Mouse (Mus musculus) embryonic facial prominence, embryonic 11.5 days (tissue): ENCODE measurements around the gene Ugt1a8. TPM values are rescaled to one million over a fixed set of nuclear protein-coding genes. Genes with fewer than 3 reads are reported as not detected.

Experiments
- ATAC-seq: fragments of 200-750 bp; cut with Nextera tagmentation; replicated peaks from 2 replicates; pipeline ENCODE4 v1.8.0; 2017; ENCODE audit warnings: low read depth; ENCODE audit not compliant: insufficient number of reproducible peaks, low FRiP score, low TSS enrichment
- DNase-seq: peaks from one replicate; pipeline ENCODE4 v3.0.0-alpha.2; 2015; ENCODE audit warnings: low spot score
- H3K27ac ChIP-seq: fragments of 300-500 bp; sonication (generic); replicated peaks from 2 replicates; pipeline ENCODE4 v1.5.1; 2014; ENCODE audit warnings: mild to moderate bottlenecking, low read depth, low read length, control low read depth
- H3K27me3 ChIP-seq: fragments of 300-500 bp; sonication (generic); 2 replicates; pipeline ENCODE4 v1.6.1; 2014; ENCODE audit warnings: mild to moderate bottlenecking, low read length, moderate library complexity, mixed read lengths; ENCODE audit not compliant: control insufficient read depth, insufficient read depth
- H3K36me3 ChIP-seq: fragments of 300-500 bp; sonication (generic); replicated peaks from 2 replicates; pipeline ENCODE4 v1.6.1; 2014; ENCODE audit warnings: low read depth, mild to moderate bottlenecking, low read length, moderate library complexity, mixed read lengths; ENCODE audit not compliant: control insufficient read depth, insufficient read depth
- H3K4me1 ChIP-seq: fragments of 300-500 bp; sonication (generic); 2 replicates; pipeline ENCODE4 v1.6.1; 2014; ENCODE audit warnings: low read length, mixed read lengths; ENCODE audit not compliant: control insufficient read depth, insufficient read depth
- H3K4me2 ChIP-seq: fragments of 300-500 bp; sonication (generic); 2 replicates; pipeline ENCODE4 v1.6.1; 2014; ENCODE audit warnings: low read depth, mild to moderate bottlenecking, control low read depth, low read length, moderate library complexity
- H3K4me3 ChIP-seq: fragments of 300-500 bp; sonication (generic); 2 replicates; pipeline ENCODE4 v1.5.1; 2014; ENCODE audit warnings: low read depth, low read length, control low read depth
- H3K9ac ChIP-seq: fragments of 300-500 bp; sonication (generic); replicated peaks from 2 replicates; pipeline ENCODE4 v1.6.1; 2014; ENCODE audit warnings: mild to moderate bottlenecking, control low read depth, low read length
- H3K9me3 ChIP-seq: fragments of 300-500 bp; sonication (generic); replicated peaks from 2 replicates; pipeline ENCODE4 v1.6.1; 2016; ENCODE audit warnings: mild to moderate bottlenecking, low read length, inconsistent platforms, mixed read lengths; ENCODE audit not compliant: control insufficient read depth
- WGBS: fragments of 180-500 bp; shearing (Covaris S2); extraction: QIAGEN DNeasy Blood & Tissue Kit; methylation state at CpG from one replicate; pipeline ENCODE4 v1.1.7; 2014; 5-methylcytosine and 5-hydroxymethylcytosine counted together
- polyA plus RNA-seq: library from polyadenylated mRNA; unstranded; fragments of >200 nt; fragmentation: Nextera tagmentation; extraction: Ambion mirVana; gene quantifications from 2 replicates; pipeline ENCODE4 v1.2.1, GENCODE M21; 2014

Gene Ugt1a8
- polyA plus RNA-seq, 1 experiment from 2014 or later: not detected

GRCm38 (mm10) chr1:88214462-88214952 lies 126.9 kb downstream of the Ugt1a8 start:
- WGBS: 76% methylated on average over 2 of the region's 2 CpGs
- ATAC-seq (no peak), DNase-seq (no peak)
- Histone ChIP-seq H3K4me3 (no peak overlapping the region), H3K27me3 (no peaks in the 10 kb centered on the region), H3K4me1 (no peaks in the 10 kb centered on the region), H3K27ac (no peak overlapping the region), H3K9ac (no peak overlapping the region), H3K36me3 (no peaks in the 10 kb centered on the region), H3K9me3 (peaks cover 52% of the 10 kb centered on the region), H3K4me2 (no peak overlapping the region)

- peak; percentile 6 for DNase-seq
- Histone ChIP-seq H3K4me3 (no peak overlapping the region), H3K9me3 (peaks cover 52% of the 10 kb centered on the region), H3K4me1 (no peaks in the 10 kb centered on the region), H3K27me3 (no peaks in the 10 kb centered on the region), H3K36me3 (no peaks in the 10 kb centered on the region), H3K4me2 (no peak overlapping the region), H3K27ac (no peak overlapping the region), H3K9ac (no peak overlapping the region)
- WGBS: 73% methylated on average over 10 of the region's 10 CpGs
- ATAC-seq: 0 out of 2 replicates have a peak, but pooled peaks have one; percentile 5
Measured at GRCm38 (mm10) chr1:88215466-88216380, 128.1 kb downstream of the Ugt1a8 start.

- DNase-seq: peak; percentile 0
- H3K4me3 ChIP-seq: no peak overlapping the region
- H3K36me3 ChIP-seq: no peaks in the 10 kb centered on the region
- H3K27me3 ChIP-seq: no peaks in the 10 kb centered on the region
- H3K9me3 ChIP-seq: peaks cover 49% of the 10 kb centered on the region
- H3K4me1 ChIP-seq: no peaks in the 10 kb centered on the region
- no peak overlapping the region for H3K4me2 ChIP-seq
- H3K9ac ChIP-seq: no peak overlapping the region
- 55% methylated on average over 2 of the region's 2 CpGs for WGBS
- H3K27ac ChIP-seq: no peak overlapping the region
- ATAC-seq: no peak
Measured at GRCm38 (mm10) chr1:88216551-88216950, 128.9 kb downstream of the Ugt1a8 start.

GRCm38 (mm10) chr1:88217144-88217543 lies 129.5 kb downstream of the Ugt1a8 start:
- H3K36me3 ChIP-seq: no peaks in the 10 kb centered on the region
- H3K9ac ChIP-seq: no peak overlapping the region
- DNase-seq: peak; percentile 0
- ATAC-seq: no peak
- H3K27ac ChIP-seq: no peak overlapping the region
- WGBS: 62% methylated on average over 2 of the region's 2 CpGs
- no peak overlapping the region for H3K4me2 ChIP-seq
- H3K4me3 ChIP-seq: no peak overlapping the region
- H3K4me1 ChIP-seq: no peaks in the 10 kb centered on the region
- no peaks in the 10 kb centered on the region for H3K27me3 ChIP-seq
- H3K9me3 ChIP-seq: peaks cover 43% of the 10 kb centered on the region

- Histone ChIP-seq H3K27me3 (no peaks in the 10 kb centered on the region), H3K4me3 (no peak overlapping the region), H3K9me3 (peaks cover 39% of the 10 kb centered on the region), H3K9ac (no peak overlapping the region), H3K36me3 (no peaks in the 10 kb centered on the region), H3K4me2 (no peak overlapping the region), H3K27ac (no peak overlapping the region), H3K4me1 (no peaks in the 10 kb centered on the region)
- DNase-seq (peak; percentile 2), ATAC-seq (no peak)
- 41% methylated on average over 3 of the region's 3 CpGs for WGBS
Measured at GRCm38 (mm10) chr1:88217576-88217975, 130.0 kb downstream of the Ugt1a8 start.

- H3K27ac ChIP-seq: no peak overlapping the region
- 74% methylated on average over 9 of the region's 9 CpGs for WGBS
- no peak overlapping the region for H3K9ac ChIP-seq
- no peak overlapping the region for H3K4me2 ChIP-seq
- H3K4me1 ChIP-seq: no peaks in the 10 kb centered on the region
- no peak overlapping the region for H3K4me3 ChIP-seq
- DNase-seq: peak; percentile 2
- peaks cover 37% of the 10 kb centered on the region for H3K9me3 ChIP-seq
- H3K36me3 ChIP-seq: no peaks in the 10 kb centered on the region
- no peaks in the 10 kb centered on the region for H3K27me3 ChIP-seq
- no peak for ATAC-seq
Measured at GRCm38 (mm10) chr1:88218051-88218450, 130.4 kb downstream of the Ugt1a8 start.

GRCm38 (mm10) chr1:88218591-88218990 lies 131.0 kb downstream of the Ugt1a8 start:
- H3K36me3 ChIP-seq: no peaks in the 10 kb centered on the region
- no peaks in the 10 kb centered on the region for H3K4me1 ChIP-seq
- no peaks in the 10 kb centered on the region for H3K27me3 ChIP-seq
- peaks cover 36% of the 10 kb centered on the region for H3K9me3 ChIP-seq
- 49% methylated on average over 4 of the region's 4 CpGs for WGBS
- H3K4me3 ChIP-seq: no peak overlapping the region
- no peak overlapping the region for H3K9ac ChIP-seq
- no peak overlapping the region for H3K4me2 ChIP-seq
- peak; percentile 17 for DNase-seq
- H3K27ac ChIP-seq: no peak overlapping the region
- ATAC-seq: no peak

GRCm38 (mm10) chr1:88219054-88219453 lies 131.4 kb downstream of the Ugt1a8 start:
- no peaks in the 10 kb centered on the region for H3K36me3 ChIP-seq
- H3K9me3 ChIP-seq: peaks cover 31% of the 10 kb centered on the region
- H3K4me3 ChIP-seq: no peak overlapping the region
- ATAC-seq: no peak
- 24% methylated on average over 1 of the region's 1 CpGs for WGBS
- no peak overlapping the region for H3K4me2 ChIP-seq
- no peaks in the 10 kb centered on the region for H3K4me1 ChIP-seq
- peak; percentile 5 for DNase-seq
- H3K27ac ChIP-seq: no peak overlapping the region
- H3K9ac ChIP-seq: no peak overlapping the region
- H3K27me3 ChIP-seq: no peaks in the 10 kb centered on the region
